ENCODE assay signal across 10 mouse cellular contexts in the genomic region with DNA sequence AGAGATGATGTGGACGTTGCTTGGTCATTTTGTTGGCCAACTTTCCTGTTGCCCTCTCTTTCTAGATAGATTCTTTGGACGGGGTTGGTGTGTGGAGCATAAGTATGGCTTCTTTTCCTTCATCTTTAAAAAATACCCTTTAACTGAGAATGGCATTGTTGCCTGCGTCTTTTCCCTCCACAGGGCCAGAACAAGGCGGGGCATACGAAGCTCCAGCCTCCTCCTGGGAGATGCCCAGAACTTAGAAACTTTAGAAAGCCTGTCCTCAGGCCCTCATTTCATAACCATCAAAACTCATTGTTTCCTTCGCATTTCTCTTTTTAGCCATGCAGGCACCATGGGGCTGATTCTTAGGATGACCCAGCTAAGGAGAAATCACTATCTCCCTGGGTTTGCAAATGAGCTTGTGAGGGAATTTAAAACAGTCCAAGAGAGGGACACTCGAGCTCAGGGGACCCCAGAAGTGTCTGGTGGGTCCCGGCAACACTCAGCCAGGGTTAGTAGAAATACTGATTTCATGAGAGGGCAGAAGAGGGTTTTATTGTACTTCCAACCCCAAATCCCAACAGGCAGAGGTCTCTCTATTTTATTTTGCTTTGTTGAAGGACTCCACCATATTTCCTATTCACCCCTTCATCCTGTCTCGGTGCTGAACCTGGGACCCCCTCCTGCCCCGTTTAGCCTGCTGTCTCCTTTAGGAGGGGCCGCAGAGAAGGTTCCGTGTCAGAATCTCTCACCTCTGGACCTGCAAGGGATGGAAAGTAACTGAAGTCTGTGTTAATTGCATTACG.
DNase-seq lines count a peak whose midpoint lies in the region; ATAC-seq lines count a peak whose summit lies in the region.
"Had no signal": no experiment of that assay in that cellular context is flagged by ENCODE, and none has a peak within 500 bp of the region (broad histone marks: within the 10 kb centered on the region; RNA-seq: fewer than 3 reads in every experiment).

No protein-coding gene starts in this region.

- DNase-seq in heart, adult 11 months = peak; percentile 2
- no peak for DNase-seq in heart, adult 9 months (ENCODE audit: low spot score in 2 of 2)
- DNase-seq in lung, postnatal 25 days (ENCODE audit: low spot score) = no peak
- no peak for DNase-seq in left cerebral cortex, adult 8-10 months (ENCODE audit: low spot score in 2 of 2)
- DNase-seq in thymus, adult 18-20 months = no peak
- no peak for DNase-seq in thymus, postnatal 36 days
- DNase-seq: gastrocnemius, postnatal 10 days had no signal

- H3K9ac ChIP-seq in lung, embryonic 15.5 days = no peak overlapping the region
- no peak overlapping the region for H3K9ac ChIP-seq in limb, embryonic 12.5 days (replicated peaks)
- H3K9ac ChIP-seq: limb, embryonic 15.5 days had no signal

- H3K27ac ChIP-seq in lung, embryonic 15.5 days = no peak overlapping the region
- no peak overlapping the region for H3K27ac ChIP-seq in limb, embryonic 12.5 days
- H3K27ac ChIP-seq: limb, embryonic 15.5 days had no signal

- peak overlapping the region; percentile 36 for H3K4me2 ChIP-seq in lung, embryonic 15.5 days
- peak overlapping the region; percentile 38 for H3K4me2 ChIP-seq in limb, embryonic 12.5 days
- H3K4me2 ChIP-seq: limb, embryonic 15.5 days had no signal

- no peaks in the 10 kb centered on the region for H3K9me3 ChIP-seq in lung, embryonic 15.5 days
- H3K9me3 ChIP-seq in limb, embryonic 12.5 days = peaks cover 5% of the 10 kb centered on the region

- no peak for ATAC-seq in lung, embryonic 15.5 days (ENCODE audit: borderline replicate concordance, extremely low read depth, low FRiP score, low TSS enrichment)
- ATAC-seq in limb, embryonic 12.5 days (ENCODE audit: insufficient number of reproducible peaks, insufficient read depth, low FRiP score, low TSS enrichment, low read depth) = no peak

- no peaks in the 10 kb centered on the region for H3K36me3 ChIP-seq in lung, embryonic 15.5 days
- H3K36me3 ChIP-seq in limb, embryonic 12.5 days = no peaks in the 10 kb centered on the region
- H3K36me3 ChIP-seq: limb, embryonic 15.5 days had no signal

- no peak overlapping the region for H3K4me3 ChIP-seq in lung, embryonic 15.5 days
- no peak overlapping the region for H3K4me3 ChIP-seq in limb, embryonic 12.5 days (replicated peaks)
- H3K4me3 ChIP-seq: limb, embryonic 15.5 days had no signal

- WGBS in lung, embryonic 15.5 days = 56% methylated on average over 13 of the region's 13 CpGs
- 46% methylated on average over 13 of the region's 13 CpGs for WGBS in limb, embryonic 12.5 days

- peaks cover 7% of the 10 kb centered on the region for H3K4me1 ChIP-seq in lung, embryonic 15.5 days
- H3K4me1 ChIP-seq in limb, embryonic 12.5 days (replicated peaks) = peaks cover 21% of the 10 kb centered on the region

- H3K27me3 ChIP-seq in lung, embryonic 15.5 days = no peaks in the 10 kb centered on the region
- H3K27me3 ChIP-seq in limb, embryonic 12.5 days = no peaks in the 10 kb centered on the region
- H3K27me3 ChIP-seq: limb, embryonic 15.5 days had no signal
